Mouse (Mus musculus): ENCODE measurements around the gene Zfp354b.

Zfp354b gene

GRCm38 (mm10) chr11:50931451-50931866 is at the start of gene Zfp354b:
Gene Zfp354b, minus strand, starts transcription at chr11:50931633.
- 1% methylated on average over 18 of the region's 18 CpGs for WGBS

DNA sequence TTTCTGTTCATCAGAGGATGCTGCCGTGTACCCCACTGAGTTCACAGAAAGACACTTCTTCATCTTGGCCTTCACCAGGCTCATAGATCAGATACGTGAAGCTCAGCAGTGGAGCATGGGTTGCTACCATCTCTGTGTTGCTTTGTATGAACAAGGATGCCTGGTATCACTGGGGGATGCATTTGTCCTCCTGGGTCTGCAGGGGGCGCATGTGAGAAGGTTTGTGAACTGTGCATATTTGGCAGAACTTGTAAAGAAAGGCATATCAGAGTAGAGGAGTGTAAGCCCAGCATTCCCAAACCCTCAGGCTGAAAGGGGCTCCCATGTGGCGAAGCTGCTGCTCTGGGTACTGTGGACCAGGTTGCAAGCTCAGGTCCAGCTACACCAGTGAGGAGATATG is 45.8 kb upstream of the Zfp354b start:
- WGBS, result 73% methylated on average over 4 of the region's 4 CpGs

DNA sequence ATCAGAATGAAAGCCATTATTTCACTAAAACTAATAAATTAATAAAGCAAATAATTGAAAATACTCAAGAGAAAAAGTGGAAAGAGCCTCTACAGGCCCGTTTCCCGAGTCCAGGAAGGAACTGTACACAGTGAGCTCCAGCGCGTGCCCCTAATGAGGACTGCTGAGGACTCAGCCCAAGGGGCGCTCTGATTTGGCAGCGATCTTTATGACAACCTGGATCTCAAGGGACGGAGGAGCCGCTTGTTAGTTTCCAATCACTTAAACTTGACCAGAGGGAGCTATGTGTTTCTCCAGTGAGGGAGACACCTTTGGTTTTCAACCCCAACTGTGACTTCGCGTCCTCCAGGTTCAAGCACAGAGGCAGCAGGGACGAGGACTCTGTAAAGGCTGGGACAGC is 34.8 kb upstream of the Zfp354b start, which contains the start of gene Olfr1378:
Gene Olfr1378, plus strand, starts transcription at position 301 of the 400 bp plus-strand sequence.
- WGBS, result 92% methylated on average over 11 of the region's 11 CpGs

DNA sequence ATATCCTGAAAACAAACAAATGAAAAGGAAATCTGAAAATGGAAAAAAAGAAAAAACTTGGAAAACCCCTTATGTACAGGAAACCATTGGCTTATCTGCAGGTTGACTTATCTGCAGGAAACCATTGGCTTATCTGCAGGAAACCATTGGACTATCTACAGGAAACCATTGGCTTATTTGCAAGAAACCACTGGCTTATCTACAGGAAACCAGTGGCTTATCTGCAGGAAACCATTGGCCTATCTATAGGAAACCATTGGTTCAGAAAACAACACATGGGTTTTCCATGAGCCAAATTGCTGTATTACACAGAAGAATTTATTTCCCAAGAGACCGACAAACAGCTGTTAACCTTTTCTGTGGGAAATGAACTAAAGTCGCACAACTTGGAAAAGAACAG is 33.5 kb upstream of the Zfp354b start:
- WGBS, result 71% methylated on average over 2 of the region's 2 CpGs

GRCm38 (mm10) chr11:50953665-50954064 is 22.2 kb upstream of the Zfp354b start, which contains the start of gene Prop1:
Gene Prop1, minus strand, starts transcription at chr11:50953765.
- WGBS, result 77% methylated on average over 6 of the region's 6 CpGs

DNA sequence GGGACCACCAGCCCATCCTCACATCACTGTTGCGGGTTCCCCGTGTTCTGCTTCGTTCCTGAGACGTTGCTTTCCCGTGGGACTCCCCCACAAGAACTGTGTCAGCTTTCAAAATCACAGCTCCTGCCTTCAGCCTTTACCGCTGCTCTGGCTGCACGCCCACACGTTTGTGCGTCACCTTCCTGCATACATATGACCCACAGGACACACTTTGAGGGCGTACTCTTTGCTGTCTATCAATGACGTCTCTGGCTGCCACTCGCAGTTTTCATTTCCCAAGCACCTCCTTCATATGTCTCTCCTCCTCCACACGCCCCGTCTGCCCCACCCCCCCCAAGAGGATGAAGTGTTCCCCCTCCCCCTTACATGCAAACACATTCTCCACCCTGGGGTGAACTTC is 20.9 kb upstream of the Zfp354b start:
- 54% methylated on average over 14 of the region's 14 CpGs for WGBS

DNA sequence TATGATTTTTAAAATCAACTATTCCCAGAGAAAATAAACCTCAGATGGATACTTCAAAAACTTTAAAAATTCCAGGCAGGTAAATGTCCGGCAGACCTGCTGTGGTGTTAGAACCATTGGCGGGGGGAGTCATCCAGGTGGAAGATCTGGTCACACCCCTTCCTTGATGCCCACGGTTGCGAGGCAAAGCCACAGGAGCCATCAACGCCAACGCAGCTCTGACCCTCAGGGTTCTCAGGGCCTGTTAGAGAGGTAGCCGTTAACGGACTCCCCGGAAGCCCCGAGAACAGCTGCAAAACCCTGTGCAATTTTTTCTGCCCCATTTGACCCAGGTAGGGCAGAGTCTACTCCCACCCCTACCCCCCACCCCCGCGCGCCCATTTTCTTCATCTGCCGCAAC is 12.1 kb upstream of the Zfp354b start, which contains the start of gene 4933414I15Rik:
Gene 4933414I15Rik, minus strand, starts transcription at position 260 of the 400 bp plus-strand sequence.
- 79% methylated on average over 14 of the region's 14 CpGs for WGBS

- 72% methylated on average over 12 of the region's 12 CpGs for WGBS
These were observed 11.0 kb upstream of the Zfp354b start for GRCm38 (mm10) chr11:50942386-50942785.

DNA sequence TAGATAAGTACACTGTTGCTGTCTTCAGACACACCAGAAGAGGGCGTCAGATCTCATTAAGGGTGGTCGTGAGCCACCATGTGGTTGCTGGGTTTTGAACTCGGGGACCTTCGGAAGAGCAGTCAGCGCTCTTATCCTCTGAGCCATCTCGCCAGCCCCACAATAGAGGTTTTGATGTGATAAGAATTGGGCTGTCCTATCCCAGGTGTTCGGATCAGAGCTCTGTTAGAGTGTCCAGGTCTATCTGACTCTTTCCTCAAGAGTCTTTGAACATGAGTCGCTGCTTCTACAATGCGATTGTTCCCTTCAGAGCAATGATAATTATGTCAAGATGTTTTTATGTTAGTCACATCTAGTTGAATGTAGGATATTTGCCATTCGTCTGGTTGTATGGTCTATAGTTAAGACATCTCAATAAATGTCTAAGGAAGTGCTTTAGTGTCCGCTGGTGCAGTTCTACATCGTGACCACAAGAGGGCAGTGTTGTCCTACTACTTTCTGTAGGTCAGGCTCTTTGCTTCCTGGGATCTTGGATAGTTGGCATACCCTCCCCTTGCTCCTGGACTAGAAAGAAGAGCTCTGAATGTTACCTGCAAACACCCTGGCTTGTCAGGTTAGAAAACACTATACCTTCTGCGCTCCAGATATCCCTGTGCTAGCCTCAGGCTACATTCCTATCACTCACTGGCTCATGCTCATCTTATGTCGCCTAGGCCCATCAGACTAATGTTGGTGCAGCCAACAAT is 8.4 kb upstream of the Zfp354b start:
- 35% methylated on average over 14 of the region's 14 CpGs for WGBS

GRCm38 (mm10) chr11:50938435-50938834 is 7.0 kb upstream of the Zfp354b start:
- 82% methylated on average over 8 of the region's 8 CpGs for WGBS

DNA sequence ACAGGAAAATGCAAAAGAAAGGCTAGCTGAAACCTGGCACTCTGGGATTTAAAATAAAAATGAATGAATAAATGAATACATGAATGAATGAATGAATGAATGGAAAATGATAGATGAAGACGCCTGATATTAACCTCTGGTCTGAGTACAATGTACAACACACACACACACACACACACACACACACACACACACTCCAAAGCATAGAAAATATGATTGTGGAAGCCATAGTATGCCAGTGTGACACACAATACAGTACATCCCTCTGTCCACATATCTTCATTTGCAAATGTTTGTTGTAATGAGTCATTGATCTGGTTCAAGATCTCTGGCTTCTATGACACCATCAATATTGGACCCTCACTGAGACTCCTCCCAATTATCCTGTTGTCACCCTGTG is 607 bp upstream of the Zfp354b start:
- WGBS, result 67% methylated on average over 1 of the region's 1 CpGs

DNA sequence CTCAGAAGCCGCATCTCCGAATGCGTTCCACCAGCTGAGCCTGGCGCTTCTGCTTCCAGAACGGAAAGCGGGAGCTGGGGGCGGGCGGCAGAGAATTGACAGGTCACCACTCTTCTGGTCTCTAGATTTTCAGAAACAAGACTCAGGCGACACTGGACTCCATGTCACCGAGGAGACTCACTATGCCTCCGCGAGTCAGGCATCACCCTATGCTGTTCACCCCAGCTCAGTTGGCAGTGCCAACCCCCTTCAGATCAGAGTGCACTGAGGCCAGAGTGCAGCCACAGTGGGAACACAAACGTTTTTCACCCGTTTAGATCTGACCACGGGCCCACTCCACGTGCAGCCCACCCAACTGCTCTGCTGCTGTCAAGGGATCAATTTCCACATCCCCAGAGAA is 412 bp downstream of the Zfp354b start:
- under 1% methylated on average over 16 of the region's 16 CpGs for WGBS

- 22% methylated on average over 14 of the region's 14 CpGs for WGBS
These were observed 891 bp downstream of the Zfp354b start for GRCm38 (mm10) chr11:50930469-50931014.

- whole genome bisulfite sequencing, result under 1% methylated on average over 47 of the region's 47 CpGs
These were observed 15.6 kb downstream of the Zfp354b start, which contains the start of gene Zfp2 for GRCm38 (mm10) chr11:50915671-50916320. Gene Zfp2, minus strand, starts transcription at chr11:50916165.

GRCm38 (mm10) chr11:50914461-50914860 is 17.0 kb downstream of the Zfp354b start:
- 61% methylated on average over 3 of the region's 3 CpGs for WGBS

DNA sequence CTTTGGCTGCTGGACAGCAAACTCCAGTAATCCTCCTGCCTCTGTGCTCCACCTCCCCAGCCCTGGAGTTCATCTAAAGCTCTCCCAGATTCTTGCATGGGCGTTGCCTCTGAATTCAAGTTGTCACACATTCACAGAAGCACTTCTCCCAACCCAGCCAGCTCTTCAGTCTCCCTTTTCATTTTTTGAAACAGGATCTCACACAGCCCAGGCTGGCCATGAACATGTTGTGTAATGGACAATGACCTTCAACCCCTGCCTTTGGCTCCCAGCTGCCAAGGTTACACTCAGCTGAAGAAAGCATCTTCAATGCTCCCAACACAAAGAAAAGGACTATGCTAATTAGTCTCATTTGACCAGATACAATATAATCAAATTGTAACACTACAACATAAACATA is 18.1 kb downstream of the Zfp354b start:
- whole genome bisulfite sequencing, result 81% methylated on average over 1 of the region's 1 CpGs

GRCm38 (mm10) chr11:50908136-50908535 is 23.3 kb downstream of the Zfp354b start:
- 51% methylated on average over 5 of the region's 5 CpGs for WGBS

DNA sequence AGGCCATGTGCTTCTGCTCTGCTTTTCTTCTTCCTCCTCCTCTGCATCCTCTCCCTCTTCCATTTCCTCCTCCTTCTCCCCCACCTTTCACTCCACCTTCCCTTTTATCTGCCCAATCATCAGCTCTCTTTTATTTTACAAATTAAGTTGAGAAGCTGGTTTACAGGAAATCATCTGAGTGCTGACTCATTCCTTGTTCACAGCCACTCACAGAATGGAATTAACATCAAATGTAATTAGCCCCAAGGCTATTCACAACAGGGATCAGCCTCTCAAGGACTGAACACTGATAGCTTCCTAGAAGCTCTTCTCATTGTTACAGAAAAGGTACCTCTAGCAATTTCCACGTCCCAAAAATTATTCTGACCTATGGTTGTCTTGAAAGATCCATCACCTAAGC is 34.1 kb downstream of the Zfp354b start:
- 85% methylated on average over 1 of the region's 1 CpGs for WGBS

GRCm38 (mm10) chr11:50892441-50892840 is 39.0 kb downstream of the Zfp354b start:
- 81% methylated on average over 2 of the region's 2 CpGs for WGBS

DNA sequence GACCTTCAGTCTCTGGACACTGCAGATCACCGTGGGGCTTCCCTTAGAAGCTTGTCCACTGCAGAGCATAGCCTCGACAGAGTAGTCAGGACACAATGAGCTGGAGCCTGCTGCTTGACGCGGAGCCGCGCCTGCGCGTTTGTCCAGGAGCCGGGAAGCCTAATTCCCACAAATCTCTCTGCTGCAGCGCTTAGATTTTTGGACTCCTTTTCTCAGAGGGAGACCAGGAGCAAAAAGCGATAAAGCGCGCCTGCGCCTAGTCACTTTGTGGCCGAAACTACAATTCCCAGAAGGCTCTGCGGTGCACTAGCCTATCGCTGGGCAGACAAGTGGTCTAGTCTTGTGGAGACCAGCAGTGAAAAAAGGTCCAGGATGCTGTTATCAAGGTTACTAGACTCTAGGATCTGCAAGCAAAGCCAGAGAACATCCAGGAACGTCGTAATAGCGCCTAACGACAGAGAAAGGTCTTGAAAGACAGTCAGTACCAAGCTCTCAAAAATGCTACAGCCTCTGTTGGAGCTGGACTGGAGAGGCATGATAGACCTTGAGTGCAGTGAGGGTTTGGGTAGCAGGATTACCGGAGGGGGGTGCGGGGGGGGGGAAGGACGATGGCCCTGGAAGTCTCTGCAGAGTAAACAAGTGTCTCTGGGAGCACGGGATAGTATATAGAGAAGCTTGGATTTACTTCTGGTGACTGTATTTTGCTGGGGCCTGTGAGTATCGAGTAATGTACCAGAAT is 43.9 kb downstream of the Zfp354b start, which contains the start of gene Zfp454:
Gene Zfp454, minus strand, starts transcription at position 262 of the 739 bp plus-strand sequence.
- WGBS, result 4% methylated on average over 26 of the region's 26 CpGs

GRCm38 (mm10) chr11:50886933-50887293 is 44.5 kb downstream of the Zfp354b start:
- WGBS, result 6% methylated on average over 10 of the region's 10 CpGs
